Mouse (Mus musculus): ENCODE measurements around the gene Telo2. TPM values are rescaled to one million over a fixed set of nuclear protein-coding genes. Genes with fewer than 3 reads are reported as not detected.

Telo2 gene
- total and polyA plus RNA-seq, 3 experiments: 15.7 to 24.5 (median 16.4) TPM

Other genes with a start within 250 kb of the Telo2 start
- gene Igfals, start 250.0 kb downstream of the Telo2 start, total RNA-seq (2021): 1 to 10 TPM; 5.5 to 6.7 TPM
- gene Igfals, start 250.0 kb downstream of the Telo2 start, polyA plus RNA-seq (2012; rRNA removed): 11.2 and 18.5 TPM in 2 replicates
- gene Nubp2, start 229.6 kb downstream of the Telo2 start, total RNA-seq (2021): 10 to 100 TPM; 53.1 to 56.6 TPM
- gene Nubp2, start 229.6 kb downstream of the Telo2 start, polyA plus RNA-seq (2012; rRNA removed): 38.5 and 55.9 TPM in 2 replicates
- 10 to 100 TPM; 30.8 to 33.1 TPM for gene Spsb3, start 229.3 kb downstream of the Telo2 start, total RNA-seq (2021)
- gene Spsb3, start 229.3 kb downstream of the Telo2 start, polyA plus RNA-seq (2012; rRNA removed): 144 and 179 TPM in 2 replicates
- gene Eme2, start 220.9 kb downstream of the Telo2 start, total RNA-seq (2021): 10 to 100 TPM; 39.9 to 48.0 TPM
- 58.3 and 58.4 TPM in 2 replicates for gene Eme2, start 220.9 kb downstream of the Telo2 start, polyA plus RNA-seq (2012; rRNA removed)
- gene Mrps34, start 220.9 kb downstream of the Telo2 start, total RNA-seq (2021): 100 to 1,000 TPM; 130 to 150 TPM
- gene Mrps34, start 220.9 kb downstream of the Telo2 start, polyA plus RNA-seq (2012; rRNA removed): 547 and 570 TPM in 2 replicates
- 10 to 100 TPM; 70.1 to 73.7 TPM for gene Nme3, start 219.5 kb downstream of the Telo2 start, total RNA-seq (2021)
- 116 and 124 TPM in 2 replicates for gene Nme3, start 219.5 kb downstream of the Telo2 start, polyA plus RNA-seq (2012; rRNA removed)
- 100 to 1,000 TPM in 1 of 2 experiments, 10 to 100 TPM in 1; 86.6 to 129 TPM for gene Mapk8ip3, start 179.0 kb downstream of the Telo2 start, total RNA-seq (2021)
- 205 and 241 TPM in 2 replicates for gene Mapk8ip3, start 179.0 kb downstream of the Telo2 start, polyA plus RNA-seq (2012; rRNA removed)
- 10 to 100 TPM; 26.7 to 39.1 TPM for gene Jpt2, start 155.3 kb downstream of the Telo2 start, total RNA-seq (2021)
- 2.3 and 4.6 TPM in 2 replicates for gene Jpt2, start 155.3 kb downstream of the Telo2 start, polyA plus RNA-seq (2012; rRNA removed)
- gene Cramp1l, start 100.2 kb downstream of the Telo2 start, total RNA-seq (2021): 10 to 100 TPM; 17.8 to 18.2 TPM
- gene Cramp1l, start 100.2 kb downstream of the Telo2 start, polyA plus RNA-seq (2012; rRNA removed): 15.4 and 16.7 TPM in 2 replicates
- gene Ift140, start 99.9 kb downstream of the Telo2 start, total RNA-seq (2021): 10 to 100 TPM; 27.8 to 28.0 TPM
- gene Ift140, start 99.9 kb downstream of the Telo2 start, polyA plus RNA-seq (2012; rRNA removed): 20.9 and 21.8 TPM in 2 replicates
- 10 to 100 TPM; 32.2 to 44.8 TPM for gene Tmem204, start 32.4 kb downstream of the Telo2 start, total RNA-seq (2021)
- 59.2 and 64.1 TPM in 2 replicates for gene Tmem204, start 32.4 kb downstream of the Telo2 start, polyA plus RNA-seq (2012; rRNA removed)
- gene Ptx4, start 4.8 kb upstream of the Telo2 start, total RNA-seq (2021): not detected
- not detected in 2 replicates for gene Ptx4, start 4.8 kb upstream of the Telo2 start, polyA plus RNA-seq (2012; rRNA removed)
- 10 to 100 TPM; 38.3 to 48.6 TPM for gene Clcn7, start 17.4 kb upstream of the Telo2 start, total RNA-seq (2021)
- 33.9 and 37.4 TPM in 2 replicates for gene Clcn7, start 17.4 kb upstream of the Telo2 start, polyA plus RNA-seq (2012; rRNA removed)
- gene Ccdc154, start 46.5 kb upstream of the Telo2 start, total RNA-seq (2021): under 1 TPM in 1 of 2 experiments, not detected in 1; 0.12 TPM
- gene Ccdc154, start 46.5 kb upstream of the Telo2 start, polyA plus RNA-seq (2012; rRNA removed): 0.03 and 0.07 TPM in 2 replicates
- gene Gm38655, start 59.5 kb upstream of the Telo2 start, total RNA-seq (2021): not detected
- not detected in 2 replicates for gene Gm38655, start 59.5 kb upstream of the Telo2 start, polyA plus RNA-seq (2012; rRNA removed)
- 10 to 100 TPM; 16.7 to 24.4 TPM for gene BC003965, start 68.6 kb upstream of the Telo2 start, total RNA-seq (2021)
- gene BC003965, start 68.6 kb upstream of the Telo2 start, polyA plus RNA-seq (2012; rRNA removed): 24.0 and 25.7 TPM in 2 replicates
- gene Unkl, start 72.4 kb upstream of the Telo2 start, total RNA-seq (2021): 10 to 100 TPM; 14.0 to 18.1 TPM
- gene Unkl, start 72.4 kb upstream of the Telo2 start, polyA plus RNA-seq (2012; rRNA removed): 23.7 and 30.3 TPM in 2 replicates
- gene Gnptg, start 124.2 kb upstream of the Telo2 start, total RNA-seq (2021): 10 to 100 TPM; 50.4 to 50.6 TPM
- 32.6 and 40.0 TPM in 2 replicates for gene Gnptg, start 124.2 kb upstream of the Telo2 start, polyA plus RNA-seq (2012; rRNA removed)
- gene Tsr3, start 124.2 kb upstream of the Telo2 start, total RNA-seq (2021): 10 to 100 TPM; 18.5 to 25.1 TPM
- 24.1 and 28.9 TPM in 2 replicates for gene Tsr3, start 124.2 kb upstream of the Telo2 start, polyA plus RNA-seq (2012; rRNA removed)
- 10 to 100 TPM in 1 of 2 experiments, 1 to 10 TPM in 1; 9.7 to 10.1 TPM for gene Baiap3, start 140.4 kb upstream of the Telo2 start, total RNA-seq (2021)
- gene Baiap3, start 140.4 kb upstream of the Telo2 start, polyA plus RNA-seq (2012; rRNA removed): 84.6 and 90.0 TPM in 2 replicates
- 100 to 1,000 TPM; 225 to 248 TPM for gene Ube2i, start 158.7 kb upstream of the Telo2 start, total RNA-seq (2021)
- gene Ube2i, start 158.7 kb upstream of the Telo2 start, polyA plus RNA-seq (2012; rRNA removed): 79.5 and 103 TPM in 2 replicates
- gene Prss34, start 182.4 kb upstream of the Telo2 start, total RNA-seq (2021): under 1 TPM; 0.23 to 0.48 TPM
- not detected in 2 replicates for gene Prss34, start 182.4 kb upstream of the Telo2 start, polyA plus RNA-seq (2012; rRNA removed)
- gene Prss28, start 192.7 kb upstream of the Telo2 start, total RNA-seq (2021): not detected
- gene Prss28, start 192.7 kb upstream of the Telo2 start, polyA plus RNA-seq (2012; rRNA removed): not detected in 2 replicates
- not detected for gene Prss29, start 202.7 kb upstream of the Telo2 start, total RNA-seq (2021)
- not detected in 2 replicates for gene Prss29, start 202.7 kb upstream of the Telo2 start, polyA plus RNA-seq (2012; rRNA removed)
- 1 to 10 TPM in 1 of 2 experiments, under 1 TPM in 1; 0.98 to 1.5 TPM for gene Tpsab1, start 229.6 kb upstream of the Telo2 start, total RNA-seq (2021)
- gene Tpsab1, start 229.6 kb upstream of the Telo2 start, polyA plus RNA-seq (2012; rRNA removed): 4.3 and 4.9 TPM in 2 replicates